Mouse (Mus musculus): Measurements from ENCODE around the gene Lrmp. TPM values are rescaled to one million over a fixed set of nuclear protein-coding genes. Genes with fewer than 3 reads are reported as not detected.

The Lrmp gene
- 4.3 and 4.9 TPM in 2 replicates for polyA plus RNA-seq (2015; fragmentation: Nextera tagmentation; extraction: Ambion mirVana)

DNA sequence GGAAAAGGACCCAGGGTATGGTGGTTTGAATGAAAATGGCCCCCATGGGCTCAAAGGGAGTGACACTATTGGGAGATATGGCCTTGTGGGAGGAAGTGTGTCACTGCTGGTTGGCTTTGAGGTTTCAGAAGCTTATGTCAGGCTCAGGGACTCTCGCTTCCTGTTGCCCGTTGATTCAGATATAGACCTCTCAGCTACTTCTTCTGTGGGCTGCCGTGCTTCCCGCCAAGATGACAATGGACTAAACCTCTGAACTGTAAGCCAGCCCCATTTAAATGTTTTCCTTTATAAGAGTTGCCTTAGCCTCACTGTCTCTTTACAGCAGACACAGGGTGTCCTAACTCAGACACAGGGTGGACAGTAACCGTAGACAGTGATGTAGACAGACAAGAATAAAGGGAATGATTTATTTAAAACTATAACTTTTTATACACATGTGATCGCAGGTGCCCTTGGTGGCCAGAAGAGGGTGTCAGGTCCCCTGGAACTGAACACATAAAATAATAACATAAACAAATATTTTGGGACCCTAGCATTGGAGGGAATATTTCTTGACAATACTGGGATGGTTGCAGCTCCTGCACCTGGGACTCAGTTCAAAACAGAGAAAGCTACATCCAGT lies at the start of gene Lrmp:
TSS of gene Lrmp (plus strand) at position 178 of the 622 bp plus-strand sequence.
- Histone ChIP-seq H3K36me3 (ENCODE audit: control insufficient read depth, insufficient read depth, low read length) (no peaks in the 10 kb centered on the region), H3K27me3 (replicated peaks; ENCODE audit: control insufficient read depth, insufficient read depth, low read length) (no peaks in the 10 kb centered on the region), H3K9ac (ENCODE audit: low read depth, low read length) (peak within 1 kb of the TSS; percentile 1; the same call in 1 of the 2 replicates), H3K4me1 (ENCODE audit: control insufficient read depth, insufficient read depth, low read length) (peaks cover 8% of the 10 kb centered on the region; the same call in 1 of the 2 replicates), H3K9me3 (ENCODE audit: control insufficient read depth, low read length) (no peaks in the 10 kb centered on the region), H3K4me2 (ENCODE audit: low read depth, low read length) (no peak within 1 kb of the TSS), H3K4me3 (ENCODE audit: low read length) (no peak within 1 kb of the TSS), H3K27ac (ENCODE audit: low read length) (no peak within 1 kb of the TSS)
- 74% methylated on average over 6 of the region's 6 CpGs for WGBS
- 0 out of 2 replicates have a peak, but pooled peaks have one; percentile 13 for ATAC-seq

DNA sequence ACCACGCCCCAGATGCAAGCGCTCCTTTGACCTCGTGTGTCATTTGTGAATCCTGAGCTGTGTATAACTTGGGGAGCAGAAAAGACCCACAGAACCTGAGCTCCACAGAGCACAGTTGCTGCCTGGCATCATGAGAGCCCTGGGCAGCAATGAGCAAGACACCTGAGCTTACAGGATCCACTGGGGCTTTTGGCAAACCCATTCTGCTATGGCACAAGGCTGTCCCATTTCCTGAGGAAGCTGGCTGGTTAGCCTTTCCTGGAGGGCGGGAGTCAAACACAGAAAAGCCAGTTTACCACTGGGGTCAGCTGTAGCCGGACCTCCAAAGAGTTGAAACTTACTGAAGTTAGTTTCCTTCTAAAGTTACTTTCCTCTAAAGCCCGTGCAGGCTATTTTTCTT lies 49.0 kb upstream of the Lrmp start:
- H3K9ac ChIP-seq (ENCODE audit: low read depth, low read length): no peak overlapping the region
- H3K9me3 ChIP-seq (ENCODE audit: control insufficient read depth, low read length): no peaks in the 10 kb centered on the region
- no peaks in the 10 kb centered on the region for H3K36me3 ChIP-seq (ENCODE audit: control insufficient read depth, insufficient read depth, low read length)
- no peaks in the 10 kb centered on the region for H3K4me1 ChIP-seq (ENCODE audit: control insufficient read depth, insufficient read depth, low read length)
- no peaks in the 10 kb centered on the region for H3K27me3 ChIP-seq (replicated peaks; ENCODE audit: control insufficient read depth, insufficient read depth, low read length)
- H3K4me3 ChIP-seq (ENCODE audit: low read length): no peak overlapping the region
- no peak overlapping the region for H3K4me2 ChIP-seq (ENCODE audit: low read depth, low read length)
- ATAC-seq: no peak
- WGBS: 83% methylated on average over 6 of the region's 6 CpGs
- no peak overlapping the region for H3K27ac ChIP-seq (ENCODE audit: low read length)

DNA sequence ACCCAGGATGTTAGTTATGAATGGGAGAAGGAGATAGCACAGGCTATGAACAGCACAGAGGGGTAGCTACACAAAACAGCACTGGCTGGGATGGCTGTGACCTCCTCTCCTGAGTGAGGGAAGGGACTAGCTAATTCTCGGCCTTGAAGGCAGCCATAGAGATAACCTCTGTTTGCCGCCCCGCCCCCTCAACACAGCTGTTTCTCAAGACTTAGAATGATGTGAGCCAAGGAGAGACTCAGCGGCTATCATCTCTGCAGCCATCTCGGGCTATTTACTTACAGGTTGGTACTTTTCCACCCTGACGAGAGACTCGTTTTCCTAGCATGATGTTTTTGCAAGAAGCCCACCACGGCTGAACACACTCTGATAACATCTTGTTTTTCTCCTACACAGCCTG lies 47.8 kb upstream of the Lrmp start:
- Histone ChIP-seq H3K36me3 (ENCODE audit: control insufficient read depth, insufficient read depth, low read length) (no peaks in the 10 kb centered on the region), H3K27me3 (replicated peaks; ENCODE audit: control insufficient read depth, insufficient read depth, low read length) (no peaks in the 10 kb centered on the region; the same call in 1 of the 2 replicates), H3K4me2 (ENCODE audit: low read depth, low read length) (no peak overlapping the region), H3K4me1 (ENCODE audit: control insufficient read depth, insufficient read depth, low read length) (no peaks in the 10 kb centered on the region), H3K4me3 (ENCODE audit: low read length) (no peak overlapping the region), H3K9ac (ENCODE audit: low read depth, low read length) (no peak overlapping the region), H3K27ac (ENCODE audit: low read length) (no peak overlapping the region), H3K9me3 (ENCODE audit: control insufficient read depth, low read length) (no peaks in the 10 kb centered on the region)
- ATAC-seq: no peak
- 74% methylated on average over 8 of the region's 8 CpGs for WGBS

DNA sequence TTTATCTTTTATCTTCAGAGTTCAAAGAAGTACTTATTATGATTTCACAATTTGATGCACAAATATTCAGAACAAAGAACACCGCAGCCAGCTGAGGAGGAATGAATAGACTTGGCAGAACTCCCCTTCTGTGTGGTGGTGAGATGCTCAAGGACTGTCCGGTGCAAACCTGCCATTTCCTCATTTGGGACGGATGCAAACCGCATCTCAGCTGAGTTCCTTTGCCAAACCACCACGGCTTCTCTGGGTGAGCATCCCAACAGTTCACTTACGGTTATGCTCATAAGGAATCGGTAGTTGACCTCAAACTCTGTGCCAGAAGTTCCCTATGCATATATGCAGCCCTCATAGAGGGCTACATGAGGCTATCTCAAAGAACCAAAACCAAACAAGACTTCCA lies 46.1 kb upstream of the Lrmp start:
- Histone ChIP-seq H3K27ac (ENCODE audit: low read length) (no peak overlapping the region), H3K27me3 (replicated peaks; ENCODE audit: control insufficient read depth, insufficient read depth, low read length) (no peaks in the 10 kb centered on the region; the same call in 1 of the 2 replicates), H3K9ac (ENCODE audit: low read depth, low read length) (no peak overlapping the region), H3K9me3 (ENCODE audit: control insufficient read depth, low read length) (no peaks in the 10 kb centered on the region), H3K36me3 (ENCODE audit: control insufficient read depth, insufficient read depth, low read length) (no peaks in the 10 kb centered on the region), H3K4me1 (ENCODE audit: control insufficient read depth, insufficient read depth, low read length) (no peaks in the 10 kb centered on the region), H3K4me3 (ENCODE audit: low read length) (no peak overlapping the region), H3K4me2 (ENCODE audit: low read depth, low read length) (no peak overlapping the region)
- 92% methylated on average over 7 of the region's 7 CpGs for WGBS
- ATAC-seq: no peak

DNA sequence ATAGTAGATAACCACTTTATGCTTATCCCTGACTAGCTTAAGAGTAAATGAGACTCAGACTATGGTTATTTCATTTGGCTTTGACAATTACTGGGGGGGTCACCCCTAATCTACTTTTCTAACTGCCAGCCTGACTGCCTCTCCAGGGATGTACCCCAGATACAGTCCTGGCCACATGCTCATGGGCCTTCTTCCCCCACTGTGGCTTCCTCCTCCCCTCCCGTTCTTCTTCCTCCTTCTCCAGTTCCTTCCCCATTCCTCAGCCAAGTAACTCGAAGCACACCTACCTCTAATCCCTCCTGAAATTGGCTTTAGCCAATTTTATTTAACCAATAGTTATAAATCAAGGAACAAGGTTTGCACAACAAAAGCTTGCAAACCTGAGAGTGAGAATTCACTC lies 45.5 kb upstream of the Lrmp start:
- no peaks in the 10 kb centered on the region; the same call in 1 of the 2 replicates for H3K27me3 ChIP-seq (replicated peaks; ENCODE audit: control insufficient read depth, insufficient read depth, low read length)
- 0 out of 2 replicates have a peak, but pooled peaks cover under 1% of the 10 kb centered on the region for H3K4me1 ChIP-seq (ENCODE audit: control insufficient read depth, insufficient read depth, low read length)
- no peak overlapping the region for H3K9ac ChIP-seq (ENCODE audit: low read depth, low read length)
- H3K36me3 ChIP-seq (ENCODE audit: control insufficient read depth, insufficient read depth, low read length): no peaks in the 10 kb centered on the region
- no peak for ATAC-seq
- no peaks in the 10 kb centered on the region for H3K9me3 ChIP-seq (ENCODE audit: control insufficient read depth, low read length)
- 77% methylated on average over 2 of the region's 2 CpGs for WGBS
- H3K4me2 ChIP-seq (ENCODE audit: low read depth, low read length): no peak overlapping the region
- H3K27ac ChIP-seq (ENCODE audit: low read length): no peak overlapping the region
- H3K4me3 ChIP-seq (ENCODE audit: low read length): no peak overlapping the region

- Histone ChIP-seq H3K27me3 (replicated peaks; ENCODE audit: control insufficient read depth, insufficient read depth, low read length) (peaks cover 7% of the 10 kb centered on the region), H3K9ac (ENCODE audit: low read depth, low read length) (no peak overlapping the region), H3K9me3 (ENCODE audit: control insufficient read depth, low read length) (no peaks in the 10 kb centered on the region), H3K27ac (ENCODE audit: low read length) (no peak overlapping the region), H3K36me3 (ENCODE audit: control insufficient read depth, insufficient read depth, low read length) (no peaks in the 10 kb centered on the region), H3K4me1 (ENCODE audit: control insufficient read depth, insufficient read depth, low read length) (peaks cover 10% of the 10 kb centered on the region; the same call in 1 of the 2 replicates), H3K4me2 (ENCODE audit: low read depth, low read length) (no peak overlapping the region), H3K4me3 (ENCODE audit: low read length) (no peak overlapping the region)
- no peak for ATAC-seq
These were observed 41.0 kb upstream of the Lrmp start for GRCm38 (mm10) chr6:145074461-145074860.

GRCm38 (mm10) chr6:145075088-145075547 lies 40.3 kb upstream of the Lrmp start:
- H3K4me1 ChIP-seq (ENCODE audit: control insufficient read depth, insufficient read depth, low read length): peaks cover 10% of the 10 kb centered on the region; the same call in 1 of the 2 replicates
- H3K4me3 ChIP-seq (ENCODE audit: low read length): peak overlapping the region; percentile 53
- H3K27ac ChIP-seq (ENCODE audit: low read length): no peak overlapping the region
- peak overlapping the region; percentile 56 for H3K9ac ChIP-seq (ENCODE audit: low read depth, low read length)
- H3K9me3 ChIP-seq (ENCODE audit: control insufficient read depth, low read length): no peaks in the 10 kb centered on the region
- H3K4me2 ChIP-seq (ENCODE audit: low read depth, low read length): peak overlapping the region; percentile 76
- 3% methylated on average over 20 of the region's 20 CpGs for WGBS
- peaks cover 7% of the 10 kb centered on the region for H3K27me3 ChIP-seq (replicated peaks; ENCODE audit: control insufficient read depth, insufficient read depth, low read length)
- H3K36me3 ChIP-seq (ENCODE audit: control insufficient read depth, insufficient read depth, low read length): no peaks in the 10 kb centered on the region
- 0 out of 2 replicates have a peak, but pooled peaks have one; percentile 36 for ATAC-seq

DNA sequence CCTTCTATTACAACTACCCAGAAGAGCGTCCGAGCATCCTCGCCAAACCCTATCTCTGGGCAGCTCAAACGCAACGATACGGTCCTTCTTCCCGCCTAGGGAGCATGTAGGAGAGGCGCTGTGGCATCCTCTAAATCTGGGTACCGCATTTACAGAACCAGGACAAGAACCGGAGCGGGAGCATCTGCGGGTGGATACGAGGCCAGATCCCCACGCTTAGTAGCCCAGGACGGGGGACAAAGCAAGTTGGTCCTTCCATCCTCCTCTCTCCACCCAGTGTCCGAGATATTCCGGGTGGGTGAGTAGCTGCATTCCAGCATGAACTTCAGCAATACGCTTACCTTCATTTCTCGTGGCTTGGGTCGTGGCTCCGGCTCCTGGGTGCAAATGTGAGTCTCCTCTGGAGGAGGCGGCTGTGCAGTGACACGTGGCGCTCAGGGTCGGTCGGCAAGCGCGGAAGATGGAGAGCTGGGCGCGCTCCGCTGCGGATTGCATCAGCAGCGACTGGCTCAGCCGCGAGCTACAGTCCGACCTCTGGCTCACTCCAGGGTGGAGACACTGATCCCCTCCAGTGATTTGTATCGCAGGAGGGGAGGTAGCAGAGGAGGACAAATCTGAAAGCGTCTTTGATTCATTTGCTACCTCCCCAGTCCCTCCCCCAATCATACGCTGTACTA lies 39.8 kb upstream of the Lrmp start, which contains the start of gene Bcat1:
TSS of gene Bcat1 (minus strand) at position 637 of the 677 bp plus-strand sequence.
- Histone ChIP-seq H3K4me2 (ENCODE audit: low read depth, low read length) (peak within 1 kb of the TSS; percentile 76), H3K36me3 (ENCODE audit: control insufficient read depth, insufficient read depth, low read length) (no peaks in the 10 kb centered on the region), H3K4me1 (ENCODE audit: control insufficient read depth, insufficient read depth, low read length) (peaks cover 10% of the 10 kb centered on the region; the same call in 1 of the 2 replicates), H3K4me3 (ENCODE audit: low read length) (peak within 1 kb of the TSS; percentile 53), H3K27ac (ENCODE audit: low read length) (no peak within 1 kb of the TSS), H3K9me3 (ENCODE audit: control insufficient read depth, low read length) (no peaks in the 10 kb centered on the region), H3K9ac (ENCODE audit: low read depth, low read length) (peak within 1 kb of the TSS; percentile 56), H3K27me3 (replicated peaks; ENCODE audit: control insufficient read depth, insufficient read depth, low read length) (peaks cover 7% of the 10 kb centered on the region)
- WGBS: under 1% methylated on average over 39 of the region's 39 CpGs
- peak; percentile 64 for ATAC-seq

DNA sequence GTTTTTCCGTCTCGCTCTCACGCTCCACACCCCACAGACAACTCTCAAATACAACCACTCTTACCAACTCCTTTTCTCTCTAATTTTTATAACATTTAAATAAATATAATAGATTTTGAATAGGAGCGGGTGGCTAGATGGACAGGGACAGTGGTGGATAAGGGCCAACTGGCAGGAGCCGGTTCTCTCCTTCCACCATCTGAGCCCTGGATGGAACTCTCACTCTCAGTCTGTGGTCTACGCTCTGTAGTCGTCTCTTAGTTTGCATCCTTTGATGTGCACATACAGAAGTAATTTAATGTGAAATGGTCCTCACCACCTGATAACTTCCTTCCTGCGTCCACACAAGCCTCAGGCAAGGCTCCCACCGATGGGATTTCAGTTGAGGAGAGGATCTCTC lies 39.2 kb upstream of the Lrmp start:
- Histone ChIP-seq H3K27ac (ENCODE audit: low read length) (no peak overlapping the region), H3K4me1 (ENCODE audit: control insufficient read depth, insufficient read depth, low read length) (peaks cover 10% of the 10 kb centered on the region; the same call in 1 of the 2 replicates), H3K9ac (ENCODE audit: low read depth, low read length) (no peak overlapping the region), H3K4me2 (ENCODE audit: low read depth, low read length) (peak overlapping the region; percentile 76; the same call in 1 of the 2 replicates), H3K36me3 (ENCODE audit: control insufficient read depth, insufficient read depth, low read length) (no peaks in the 10 kb centered on the region), H3K9me3 (ENCODE audit: control insufficient read depth, low read length) (no peaks in the 10 kb centered on the region), H3K27me3 (replicated peaks; ENCODE audit: control insufficient read depth, insufficient read depth, low read length) (peaks cover 7% of the 10 kb centered on the region), H3K4me3 (ENCODE audit: low read length) (peak overlapping the region; percentile 53)
- ATAC-seq: no peak
- WGBS: 23% methylated on average over 9 of the region's 9 CpGs
